Mouse (Mus musculus) kidney, postnatal 10 days (tissue): ENCODE measurements around the gene Fam69b.

ENCODE experiments used
- DNase-seq: peaks from one replicate; pipeline ENCODE4 v3.0.0; 2021; ENCODE audit warnings: mixed read lengths

Gene Fam69b

GRCm38 (mm10) chr2:26627921-26628739, at the start of gene Fam69b:
TSS of gene Fam69b (plus strand) at chr2:26628457.
- DNase-seq: peak; percentile 92

- DNase-seq: peak; percentile 5
Observed at GRCm38 (mm10) chr2:26579714-26580113, 48.5 kb upstream of the Fam69b start, which contains the start of gene Egfl7. TSS of gene Egfl7 (plus strand) at chr2:26580014.

- DNase-seq: peak; percentile 56
Observed at GRCm38 (mm10) chr2:26580751-26581150, 47.5 kb upstream of the Fam69b start.

- DNase-seq: peak; percentile 69
Observed at GRCm38 (mm10) chr2:26582203-26582602, 46.1 kb upstream of the Fam69b start.

- peak; percentile 64 for DNase-seq
Observed at GRCm38 (mm10) chr2:26582741-26583140, 45.5 kb upstream of the Fam69b start.

- peak; percentile 84 for DNase-seq
Observed at GRCm38 (mm10) chr2:26583640-26584039, 44.6 kb upstream of the Fam69b start.

- DNase-seq: peak; percentile 34
Observed at GRCm38 (mm10) chr2:26585713-26586112, 42.5 kb upstream of the Fam69b start.

- peak; percentile 85 for DNase-seq
Observed at GRCm38 (mm10) chr2:26586294-26587043, 41.8 kb upstream of the Fam69b start, which contains the start of gene Gm20532. TSS of gene Gm20532 (plus strand) at chr2:26586639.

GRCm38 (mm10) chr2:26587044-26587405, 41.2 kb upstream of the Fam69b start:
- DNase-seq: no peak

- peak; percentile 31 for DNase-seq
Observed at GRCm38 (mm10) chr2:26588573-26588972, 39.7 kb upstream of the Fam69b start.

GRCm38 (mm10) chr2:26589284-26589683, 39.0 kb upstream of the Fam69b start:
- no peak for DNase-seq

GRCm38 (mm10) chr2:26590282-26590681, 38.0 kb upstream of the Fam69b start:
- DNase-seq: no peak

GRCm38 (mm10) chr2:26590962-26591361, 37.3 kb upstream of the Fam69b start:
- no peak for DNase-seq

- no peak for DNase-seq
Observed at GRCm38 (mm10) chr2:26591416-26591815, 36.8 kb upstream of the Fam69b start.

- DNase-seq: peak; percentile 37
Observed at GRCm38 (mm10) chr2:26593211-26594021, 34.8 kb upstream of the Fam69b start.

- DNase-seq: peak; percentile 76
Observed at GRCm38 (mm10) chr2:26594022-26594346, 34.3 kb upstream of the Fam69b start.

- no peak for DNase-seq
Observed at GRCm38 (mm10) chr2:26594461-26594933, 33.8 kb upstream of the Fam69b start.

GRCm38 (mm10) chr2:26594934-26595724, 33.1 kb upstream of the Fam69b start:
- peak; percentile 74 for DNase-seq

- DNase-seq: peak; percentile 41
Observed at GRCm38 (mm10) chr2:26595725-26596435, 32.4 kb upstream of the Fam69b start.

- peak; percentile 27 for DNase-seq
Observed at GRCm38 (mm10) chr2:26596898-26597297, 31.4 kb upstream of the Fam69b start.

GRCm38 (mm10) chr2:26597810-26598209, 30.4 kb upstream of the Fam69b start:
- DNase-seq: no peak
